Mouse (Mus musculus) myocyte (in vitro differentiated cells): ENCODE data around the gene Dnah2. TPM values are rescaled to one million over a fixed set of nuclear protein-coding genes. Genes with fewer than 3 reads are reported as not detected.

Source experiments
- H3K27me3 ChIP-seq: one replicate; pipeline ENCODE4 v1.6.1; 2011; ENCODE audit not compliant: control insufficient read depth, insufficient read depth, insufficient read length
- H3K36me3 ChIP-seq: one replicate; pipeline ENCODE4 v1.6.1; 2011; ENCODE audit not compliant: control insufficient read depth, insufficient read depth
- H3K4me2 ChIP-seq: one replicate; pipeline ENCODE4 v1.6.1; 2011; ENCODE audit warnings: low read depth, control low read depth
- H3K4me3 ChIP-seq: one replicate; pipeline ENCODE4 v1.5.1; 2011; ENCODE audit warnings: mild to moderate bottlenecking, control low read depth, moderate library complexity
- H3K79me2 ChIP-seq: one replicate; pipeline ENCODE4 v1.6.1; 2011; ENCODE audit not compliant: control insufficient read depth, insufficient read depth
- H3ac ChIP-seq: one replicate; pipeline ENCODE4 v1.6.1; 2011; ENCODE audit not compliant: control insufficient read depth, insufficient read length
- CEBPB ChIP-seq: IDR thresholded peaks from 2 replicates; pipeline ENCODE4 v1.6.1; 2011; ENCODE audit warnings: mild to moderate bottlenecking, moderate library complexity; ENCODE audit not compliant: poor library complexity, insufficient read depth, severe bottlenecking
- E2F4 ChIP-seq: IDR thresholded peaks from one replicate; pipeline ENCODE4 v1.6.1; 2011; ENCODE audit warnings: mild to moderate bottlenecking, control low read depth, moderate library complexity; ENCODE audit not compliant: insufficient read depth
- MAX ChIP-seq: IDR thresholded peaks from one replicate; pipeline ENCODE4 v1.6.1; 2011; ENCODE audit warnings: low read depth, mild to moderate bottlenecking, control low read depth
- MYOD1 ChIP-seq, 3 experiments: IDR thresholded peaks; one replicate each; pipeline ENCODE4 v1.6.1; 2011; ENCODE audit warnings: control low read depth in 2 of 3, low read depth in 2 of 3, mild to moderate bottlenecking in 2 of 3, moderate library complexity in 1 of 3; ENCODE audit not compliant: insufficient read length in 2 of 3, control insufficient read depth in 1 of 3
- MYOG ChIP-seq, 3 experiments: IDR thresholded peaks; one replicate each; pipeline ENCODE4 v1.6.1; 2011; ENCODE audit warnings: control low read depth in 2 of 3, low read depth in 2 of 3, mild to moderate bottlenecking in 2 of 3; ENCODE audit not compliant: insufficient read length in 2 of 3, control insufficient read depth in 1 of 3, insufficient read depth in 1 of 3
- POLR2A ChIP-seq: IDR thresholded peaks from one replicate; pipeline ENCODE4 v1.6.1; 2011; ENCODE audit warnings: low read depth, mild to moderate bottlenecking, control low read depth, moderate library complexity; ENCODE audit not compliant: insufficient read length
- POLR2AphosphoS2 ChIP-seq: IDR thresholded peaks from one replicate; pipeline ENCODE4 v1.6.1; 2011; ENCODE audit warnings: low read depth, control low read depth; ENCODE audit not compliant: insufficient read length
- REST ChIP-seq: IDR thresholded peaks from one replicate; pipeline ENCODE4 v1.6.1; 2011; ENCODE audit warnings: mild to moderate bottlenecking, control low read depth, moderate library complexity; ENCODE audit not compliant: insufficient read depth, insufficient read length
- SRF ChIP-seq: IDR thresholded peaks from one replicate; pipeline ENCODE4 v1.6.1; 2011; ENCODE audit warnings: low read depth; ENCODE audit not compliant: control insufficient read depth, insufficient read length
- TCF12 ChIP-seq: IDR thresholded peaks from one replicate; pipeline ENCODE4 v1.6.1; 2011; ENCODE audit warnings: mild to moderate bottlenecking, control low read depth; ENCODE audit not compliant: poor library complexity, insufficient read depth, severe bottlenecking
- TCF3 ChIP-seq: IDR thresholded peaks from one replicate; pipeline ENCODE4 v1.6.1; 2011; ENCODE audit warnings: low read depth, control low read depth; ENCODE audit not compliant: insufficient read length
- USF1 ChIP-seq: IDR thresholded peaks from one replicate; pipeline ENCODE4 v1.6.1; 2011; ENCODE audit warnings: low read depth, mild to moderate bottlenecking, control low read depth, moderate library complexity
- polyA plus RNA-seq: library from polyadenylated mRNA; unstranded; fragments of >200 nt; fragmentation: generic; extraction: Trizol; gene quantifications from one replicate; pipeline ENCODE4 v1.2.1, GENCODE M21; 2012; ENCODE audit warnings: missing spikeins

Gene Dnah2
- polyA plus RNA-seq, 1 experiment: 0.24 TPM

GRCm38 (mm10) chr11:69399201-69400082, 149.5 kb downstream of the Dnah2 start:
- peaks cover 6% of the 10 kb centered on the region for H3K79me2 ChIP-seq
- no peak overlapping the region for H3K4me2 ChIP-seq
- H3ac ChIP-seq: no peak overlapping the region
- H3K4me3 ChIP-seq: no peak overlapping the region
- no peaks in the 10 kb centered on the region for H3K27me3 ChIP-seq
- peaks cover 48% of the 10 kb centered on the region for H3K36me3 ChIP-seq
- no peak for TF ChIP-seq E2F4
- TF ChIP-seq MYOG (IDR thresholded peaks at IDR 0.05; ENCODE audit: control insufficient read depth in 1 of 3, insufficient read depth in 1 of 3, insufficient read length in 2 of 3, low read depth in 2 of 3): no peak
- TF ChIP-seq POLR2AphosphoS2: peak; percentile 63
- no peak for TF ChIP-seq MYOD1 (IDR thresholded peaks at IDR 0.05; ENCODE audit: control insufficient read depth in 1 of 3, insufficient read length in 2 of 3, low read depth in 2 of 3)
- no peak for TF ChIP-seq MAX
- no peak for TF ChIP-seq USF1
- TF ChIP-seq POLR2A: no peak
- no peak for TF ChIP-seq TCF3
- TF ChIP-seq SRF: no peak

GRCm38 (mm10) chr11:69398486-69399200, 150.3 kb downstream of the Dnah2 start:
- Histone ChIP-seq H3K79me2 (peaks cover 14% of the 10 kb centered on the region), H3K27me3 (no peaks in the 10 kb centered on the region), H3ac (no peak overlapping the region), H3K36me3 (peaks cover 43% of the 10 kb centered on the region), H3K4me3 (no peak overlapping the region), H3K4me2 (no peak overlapping the region)
- no peak for TF ChIP-seq REST
- no peak for TF ChIP-seq USF1
- no peak for TF ChIP-seq CEBPB
- no peak for TF ChIP-seq MYOG (IDR thresholded peaks at IDR 0.05; ENCODE audit: control insufficient read depth in 1 of 3, insufficient read depth in 1 of 3, insufficient read length in 2 of 3, low read depth in 2 of 3)
- TF ChIP-seq E2F4: no peak
- TF ChIP-seq POLR2A: no peak
- TF ChIP-seq SRF: no peak
- no peak for TF ChIP-seq MYOD1 (IDR thresholded peaks at IDR 0.05; ENCODE audit: control insufficient read depth in 1 of 3, insufficient read length in 2 of 3, low read depth in 2 of 3)

GRCm38 (mm10) chr11:69398059-69398458, 150.9 kb downstream of the Dnah2 start, which contains the start of gene Tmem88:
Gene Tmem88, minus strand, starts transcription at chr11:69398234.
- peaks cover 37% of the 10 kb centered on the region for H3K36me3 ChIP-seq
- H3K4me3 ChIP-seq: peak within 1 kb of the TSS; percentile 81
- no peak within 1 kb of the TSS for H3K4me2 ChIP-seq
- H3K27me3 ChIP-seq: no peaks in the 10 kb centered on the region
- H3K79me2 ChIP-seq: peaks cover 15% of the 10 kb centered on the region
- TF ChIP-seq SRF (no peak), POLR2AphosphoS2 (peak; percentile 78), REST (no peak), POLR2A (peak; percentile 28)
- no peak within 1 kb of the TSS for H3ac ChIP-seq

DNA sequence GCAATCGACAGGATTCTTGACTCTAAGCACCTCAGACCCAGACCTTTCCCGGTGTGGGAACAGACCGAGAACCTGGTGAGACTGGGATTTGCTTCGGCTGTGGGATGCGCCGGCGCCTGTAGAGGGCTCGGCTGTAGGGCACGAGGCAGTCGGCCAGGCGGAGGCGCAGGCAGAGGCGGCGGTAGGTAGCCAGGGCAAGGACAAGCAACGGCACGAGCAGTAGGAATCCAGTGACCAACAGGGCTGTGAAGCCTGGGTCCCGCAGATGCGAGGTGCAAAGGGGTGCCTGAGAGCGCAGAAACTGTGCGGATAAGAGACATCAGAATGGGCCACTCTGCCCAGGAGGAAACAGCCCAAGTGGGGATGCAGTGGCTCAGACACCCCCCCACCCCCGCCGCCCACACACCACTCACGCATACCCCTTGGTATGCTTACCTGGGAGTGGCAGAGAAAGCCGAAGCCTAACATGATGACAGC, 151.3 kb downstream of the Dnah2 start:
- H3K27me3 ChIP-seq: no peaks in the 10 kb centered on the region
- TF ChIP-seq MAX: no peak
- no peak for TF ChIP-seq MYOG (IDR thresholded peaks at IDR 0.05; ENCODE audit: control insufficient read depth in 1 of 3, insufficient read depth in 1 of 3, insufficient read length in 2 of 3, low read depth in 2 of 3)
- TF ChIP-seq CEBPB: no peak
- no peak for TF ChIP-seq TCF12
- no peak for TF ChIP-seq MYOD1 (IDR thresholded peaks at IDR 0.05; ENCODE audit: control insufficient read depth in 1 of 3, insufficient read length in 2 of 3, low read depth in 2 of 3)
- no peak for TF ChIP-seq USF1
- no peak for TF ChIP-seq POLR2A
- no peak for TF ChIP-seq TCF3
- no peak for TF ChIP-seq SRF
- no peak for TF ChIP-seq E2F4
- TF ChIP-seq POLR2AphosphoS2: no peak
- TF ChIP-seq REST: no peak
- H3K4me3 ChIP-seq: no peak overlapping the region
- peaks cover 15% of the 10 kb centered on the region for H3K79me2 ChIP-seq
- H3K4me2 ChIP-seq: no peak overlapping the region
- H3K36me3 ChIP-seq: peaks cover 33% of the 10 kb centered on the region
- H3ac ChIP-seq: no peak overlapping the region
